Mouse (Mus musculus): ENCODE data around the gene Dync1li1.

Dync1li1 gene

GRCm38 (mm10) chr9:114729911-114730805 lies 41.6 kb downstream of the Dync1li1 start:
- no peak for ATAC-seq (ENCODE audit: low TSS enrichment)

- ATAC-seq (ENCODE audit: low TSS enrichment) = peak; percentile 71
Measured at GRCm38 (mm10) chr9:114731011-114731755, 42.6 kb downstream of the Dync1li1 start, which contains the start of gene Cmtm6. TSS of gene Cmtm6 (plus strand) at chr9:114731116.

GRCm38 (mm10) chr9:114731871-114732682 lies 43.5 kb downstream of the Dync1li1 start:
- ATAC-seq (ENCODE audit: low TSS enrichment) = 0 out of 2 replicates have a peak, but pooled peaks have one; percentile 17

- ATAC-seq (ENCODE audit: low TSS enrichment) = no peak
Measured at GRCm38 (mm10) chr9:114733238-114733637, 44.6 kb downstream of the Dync1li1 start.

GRCm38 (mm10) chr9:114736442-114736841 lies 47.9 kb downstream of the Dync1li1 start:
- ATAC-seq (ENCODE audit: low TSS enrichment) = no peak

GRCm38 (mm10) chr9:114740336-114740735 lies 51.7 kb downstream of the Dync1li1 start:
- ATAC-seq (ENCODE audit: low TSS enrichment) = no peak

- no peak for ATAC-seq (ENCODE audit: low TSS enrichment)
Measured at GRCm38 (mm10) chr9:114742731-114743130, 54.1 kb downstream of the Dync1li1 start.

- ATAC-seq (ENCODE audit: low TSS enrichment) = peak; percentile 13; the same call in 1 of the 2 replicates
Measured at GRCm38 (mm10) chr9:114745163-114745562, 56.6 kb downstream of the Dync1li1 start.

- no peak for ATAC-seq (ENCODE audit: low TSS enrichment)
Measured at GRCm38 (mm10) chr9:114745654-114746053, 57.1 kb downstream of the Dync1li1 start.

- peak; percentile 80 for ATAC-seq (ENCODE audit: low TSS enrichment)
Measured at GRCm38 (mm10) chr9:114747012-114747411, 58.4 kb downstream of the Dync1li1 start.

GRCm38 (mm10) chr9:114747466-114747865 lies 58.9 kb downstream of the Dync1li1 start:
- ATAC-seq (ENCODE audit: low TSS enrichment) = no peak

GRCm38 (mm10) chr9:114751582-114751981 lies 63.0 kb downstream of the Dync1li1 start:
- no peak for ATAC-seq (ENCODE audit: low TSS enrichment)

GRCm38 (mm10) chr9:114752311-114752710 lies 63.7 kb downstream of the Dync1li1 start:
- no peak for ATAC-seq (ENCODE audit: low TSS enrichment)

GRCm38 (mm10) chr9:114752863-114753484 lies 64.4 kb downstream of the Dync1li1 start:
- peak; percentile 91 for ATAC-seq (ENCODE audit: low TSS enrichment)

GRCm38 (mm10) chr9:114758272-114758671 lies 69.7 kb downstream of the Dync1li1 start:
- no peak for ATAC-seq (ENCODE audit: low TSS enrichment)

GRCm38 (mm10) chr9:114758801-114759200 lies 70.2 kb downstream of the Dync1li1 start:
- ATAC-seq (ENCODE audit: low TSS enrichment) = no peak

- ATAC-seq (ENCODE audit: low TSS enrichment) = no peak
Measured at GRCm38 (mm10) chr9:114759886-114760285, 71.3 kb downstream of the Dync1li1 start.

- no peak for ATAC-seq (ENCODE audit: low TSS enrichment)
Measured at GRCm38 (mm10) chr9:114760353-114760752, 71.8 kb downstream of the Dync1li1 start.

- ATAC-seq (ENCODE audit: low TSS enrichment) = peak; percentile 78
Measured at GRCm38 (mm10) chr9:114761848-114762247, 73.3 kb downstream of the Dync1li1 start.

GRCm38 (mm10) chr9:114763341-114763740 lies 74.8 kb downstream of the Dync1li1 start:
- no peak for ATAC-seq (ENCODE audit: low TSS enrichment)

GRCm38 (mm10) chr9:114767030-114767429 lies 78.4 kb downstream of the Dync1li1 start:
- ATAC-seq (ENCODE audit: low TSS enrichment) = no peak

All from frontal cortex, adult (tissue).